Mouse (Mus musculus): ENCODE results near the gene Numb. TPM values are rescaled to one million over a fixed set of nuclear protein-coding genes. Genes with fewer than 3 reads are reported as not detected.
A peak's percentile ranks its signal among the peaks of the same experiment; 100 is the strongest.
"Not testable (repeated sequence)": the region's sequence is repeated elsewhere in the genome, so short reads cannot be mapped to it uniquely, and the experiment has no call there.

Numb gene
- polyA plus RNA-seq, 1 experiment from 2014 or later: 31.9 TPM

GRCm38 (mm10) chr12:83940031-83940430 lies 18.3 kb upstream of the Numb start:
- 52% methylated on average over 4 of the region's 4 CpGs for WGBS
- ATAC-seq (ENCODE audit: low FRiP score, low read depth): no peak
- Histone ChIP-seq H3K4me1 (no peaks in the 10 kb centered on the region), H3K36me3 (no peaks in the 10 kb centered on the region), H3K27ac (replicated peaks) (no peak overlapping the region), H3K4me3 (no peak overlapping the region), H3K9ac (replicated peaks) (no peak overlapping the region), H3K9me3 (no peaks in the 10 kb centered on the region), H3K27me3 (no peaks in the 10 kb centered on the region), H3K4me2 (replicated peaks) (no peak overlapping the region)

DNA sequence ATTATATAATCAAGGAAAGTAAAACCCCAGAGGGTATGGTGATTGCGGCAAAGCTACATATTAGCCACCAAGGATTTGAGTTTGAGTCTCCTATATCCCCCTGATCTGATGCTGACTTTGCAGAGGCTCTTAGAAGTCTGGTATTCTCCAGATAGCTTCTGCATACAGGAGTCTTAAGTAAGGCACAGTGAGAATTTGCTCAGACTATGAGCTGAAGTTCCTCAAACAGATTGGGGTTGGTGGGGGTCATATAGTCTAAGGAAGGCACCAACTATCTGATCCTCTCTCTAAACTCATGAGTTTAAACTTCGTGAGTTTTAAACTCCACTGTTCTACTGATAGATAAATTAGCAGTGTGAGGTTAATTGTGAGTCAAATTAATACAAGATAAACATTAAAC lies 17.6 kb upstream of the Numb start:
- H3K9me3 ChIP-seq: 0 out of 2 replicates have a peak, but pooled peaks cover 2% of the 10 kb centered on the region
- H3K27ac ChIP-seq (replicated peaks): no peak overlapping the region
- no peaks in the 10 kb centered on the region for H3K27me3 ChIP-seq
- ATAC-seq (ENCODE audit: low FRiP score, low read depth): no peak
- no peak overlapping the region for H3K9ac ChIP-seq (replicated peaks)
- WGBS: 75% methylated on average over 2 of the region's 2 CpGs
- no peak overlapping the region for H3K4me2 ChIP-seq (replicated peaks)
- no peaks in the 10 kb centered on the region for H3K4me1 ChIP-seq
- H3K36me3 ChIP-seq: no peaks in the 10 kb centered on the region
- H3K4me3 ChIP-seq: no peak overlapping the region

DNA sequence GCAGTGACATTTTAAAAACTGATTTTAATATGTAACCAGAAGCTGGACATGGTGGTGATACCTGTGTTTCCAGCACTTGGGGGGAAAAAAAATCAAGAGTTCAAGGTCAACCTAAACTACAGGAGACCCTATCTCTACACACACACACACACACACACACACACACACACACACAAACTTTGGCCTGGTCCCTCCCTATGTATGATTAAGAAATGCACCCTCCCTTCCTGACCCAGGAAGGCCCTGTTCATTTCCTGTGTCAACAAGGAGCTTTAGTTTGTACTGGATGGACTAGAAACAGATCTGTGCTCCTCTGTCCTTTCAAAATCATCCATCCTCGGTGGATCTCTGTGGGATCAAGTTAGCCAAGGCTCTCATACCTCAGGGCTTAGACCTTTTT lies 16.9 kb upstream of the Numb start:
- WGBS: 35% methylated on average over 1 of the region's 1 CpGs
- H3K27ac ChIP-seq (replicated peaks); H3K36me3 ChIP-seq; H3K4me1 ChIP-seq; H3K27me3 ChIP-seq; H3K9ac ChIP-seq (replicated peaks); H3K4me2 ChIP-seq (replicated peaks); H3K4me3 ChIP-seq; ATAC-seq (ENCODE audit: low FRiP score, low read depth); H3K9me3 ChIP-seq: not testable (repeated sequence)

DNA sequence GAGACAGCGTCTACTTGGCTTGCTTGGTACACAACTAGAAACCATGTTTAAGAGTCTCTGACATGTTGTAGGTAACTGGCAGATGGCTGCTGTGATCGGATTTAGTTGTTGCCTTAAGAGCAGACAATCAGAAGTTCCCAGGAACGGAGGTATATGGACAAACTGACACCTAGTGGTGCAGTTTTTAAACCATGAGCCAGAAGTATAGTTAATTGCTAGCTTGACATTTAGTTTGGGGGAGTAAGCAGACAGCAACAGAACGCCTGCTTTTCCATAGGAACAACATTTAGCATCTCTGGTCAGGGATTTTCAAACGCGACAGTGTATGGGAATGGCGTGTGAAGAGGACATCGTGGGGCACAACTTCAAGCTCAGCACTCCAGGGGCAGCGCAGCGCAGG lies 15.9 kb upstream of the Numb start:
- Histone ChIP-seq H3K4me1 (no peaks in the 10 kb centered on the region; the same call in 1 of the 2 replicates), H3K4me2 (replicated peaks) (no peak overlapping the region), H3K4me3 (no peak overlapping the region), H3K27ac (replicated peaks) (no peak overlapping the region), H3K9me3 (0 out of 2 replicates have a peak, but pooled peaks cover 3% of the 10 kb centered on the region), H3K27me3 (no peaks in the 10 kb centered on the region), H3K36me3 (no peaks in the 10 kb centered on the region), H3K9ac (replicated peaks) (no peak overlapping the region)
- 70% methylated on average over 10 of the region's 10 CpGs for whole genome bisulfite sequencing
- no peak for ATAC-seq (ENCODE audit: low FRiP score, low read depth)

- H3K27me3 ChIP-seq: no peaks in the 10 kb centered on the region
- no peak overlapping the region for H3K4me3 ChIP-seq
- ATAC-seq (ENCODE audit: low FRiP score, low read depth): no peak
- no peaks in the 10 kb centered on the region for H3K36me3 ChIP-seq
- no peak overlapping the region for H3K4me2 ChIP-seq (replicated peaks)
- no peaks in the 10 kb centered on the region; the same call in 1 of the 2 replicates for H3K4me1 ChIP-seq
- H3K9ac ChIP-seq (replicated peaks): no peak overlapping the region
- 43% methylated on average over 2 of the region's 2 CpGs for WGBS
- H3K9me3 ChIP-seq: 0 out of 2 replicates have a peak, but pooled peaks cover under 1% of the 10 kb centered on the region
- H3K27ac ChIP-seq (replicated peaks): no peak overlapping the region
These were observed 7.6 kb upstream of the Numb start for GRCm38 (mm10) chr12:83929186-83929804.

- no peaks in the 10 kb centered on the region for H3K27me3 ChIP-seq
- no peak overlapping the region for H3K4me3 ChIP-seq
- H3K9ac ChIP-seq (replicated peaks): no peak overlapping the region
- H3K4me2 ChIP-seq (replicated peaks): no peak overlapping the region
- no peak for ATAC-seq (ENCODE audit: low FRiP score, low read depth)
- H3K4me1 ChIP-seq: peaks cover 12% of the 10 kb centered on the region
- H3K9me3 ChIP-seq: no peaks in the 10 kb centered on the region
- H3K27ac ChIP-seq (replicated peaks): no peak overlapping the region
- 85% methylated on average over 4 of the region's 4 CpGs for WGBS
- no peaks in the 10 kb centered on the region for H3K36me3 ChIP-seq
These were observed 6.0 kb upstream of the Numb start for GRCm38 (mm10) chr12:83927747-83928146.

- Histone ChIP-seq H3K27ac (replicated peaks) (no peak overlapping the region), H3K27me3 (no peaks in the 10 kb centered on the region), H3K36me3 (no peaks in the 10 kb centered on the region), H3K9ac (replicated peaks) (no peak overlapping the region), H3K4me1 (peaks cover 15% of the 10 kb centered on the region), H3K4me3 (no peak overlapping the region), H3K4me2 (replicated peaks) (no peak overlapping the region), H3K9me3 (no peaks in the 10 kb centered on the region)
- WGBS: 96% methylated on average over 2 of the region's 2 CpGs
- ATAC-seq (ENCODE audit: low FRiP score, low read depth): no peak
These were observed 4.3 kb upstream of the Numb start for GRCm38 (mm10) chr12:83926061-83926460.

DNA sequence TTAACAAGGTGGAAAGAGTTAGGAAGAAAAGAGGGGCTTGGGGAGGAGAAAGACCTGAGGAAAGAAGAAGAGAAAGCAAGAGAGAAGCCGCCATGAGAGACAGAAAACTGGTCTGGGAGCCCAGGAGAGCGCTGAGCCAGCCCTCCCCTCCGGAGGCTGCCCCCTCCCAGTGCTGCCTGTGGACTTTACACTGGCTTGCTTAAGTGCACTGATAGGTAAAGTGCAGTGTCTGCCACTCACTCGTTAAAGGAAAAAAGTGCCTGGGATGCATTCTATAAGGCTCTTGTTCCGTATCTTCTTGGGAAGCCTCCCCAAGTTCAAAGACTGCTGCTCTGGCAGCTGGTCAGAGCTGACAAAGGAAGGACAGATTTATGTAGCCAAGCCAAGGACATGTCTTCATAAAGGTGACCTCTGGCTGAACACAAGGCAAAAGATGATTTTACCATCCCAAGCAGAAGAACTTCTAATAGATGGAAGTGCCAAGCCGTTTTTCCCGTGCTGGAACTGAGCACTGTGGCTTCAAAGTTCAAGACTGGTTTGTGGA lies 3.5 kb upstream of the Numb start:
- Histone ChIP-seq H3K4me3 (no peak overlapping the region), H3K27ac (replicated peaks) (no peak overlapping the region), H3K9me3 (no peaks in the 10 kb centered on the region), H3K27me3 (no peaks in the 10 kb centered on the region), H3K9ac (replicated peaks) (no peak overlapping the region), H3K4me2 (replicated peaks) (no peak overlapping the region), H3K4me1 (peaks cover 22% of the 10 kb centered on the region), H3K36me3 (no peaks in the 10 kb centered on the region)
- WGBS: 72% methylated on average over 7 of the region's 7 CpGs
- no peak for ATAC-seq (ENCODE audit: low FRiP score, low read depth)

DNA sequence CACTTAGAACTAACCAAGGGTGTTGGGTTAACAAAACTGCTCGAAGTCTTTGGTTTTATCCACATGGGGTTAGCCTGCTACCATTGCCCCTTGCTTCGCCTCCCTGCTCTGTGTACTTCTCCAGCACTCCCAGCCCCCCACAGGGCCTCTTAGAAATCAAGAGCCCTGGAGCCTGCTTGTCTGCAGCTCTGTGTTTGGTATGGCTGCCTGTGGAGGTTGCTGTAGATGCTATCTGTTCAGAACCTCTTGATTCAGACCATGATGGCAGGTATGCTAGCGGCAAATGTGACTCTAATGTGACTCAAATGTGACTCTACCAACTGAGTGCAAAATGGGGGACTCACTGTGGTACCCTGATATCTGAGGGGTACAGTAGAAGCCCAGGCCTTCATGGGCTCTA lies 2.6 kb upstream of the Numb start:
- no peak overlapping the region for H3K9ac ChIP-seq (replicated peaks)
- ATAC-seq (ENCODE audit: low FRiP score, low read depth): no peak
- H3K9me3 ChIP-seq: no peaks in the 10 kb centered on the region
- H3K4me1 ChIP-seq: peaks cover 23% of the 10 kb centered on the region
- H3K27ac ChIP-seq (replicated peaks): no peak overlapping the region
- WGBS: 58% methylated on average over 3 of the region's 3 CpGs
- H3K36me3 ChIP-seq: no peaks in the 10 kb centered on the region
- no peaks in the 10 kb centered on the region for H3K27me3 ChIP-seq
- no peak overlapping the region for H3K4me3 ChIP-seq
- H3K4me2 ChIP-seq (replicated peaks): no peak overlapping the region

DNA sequence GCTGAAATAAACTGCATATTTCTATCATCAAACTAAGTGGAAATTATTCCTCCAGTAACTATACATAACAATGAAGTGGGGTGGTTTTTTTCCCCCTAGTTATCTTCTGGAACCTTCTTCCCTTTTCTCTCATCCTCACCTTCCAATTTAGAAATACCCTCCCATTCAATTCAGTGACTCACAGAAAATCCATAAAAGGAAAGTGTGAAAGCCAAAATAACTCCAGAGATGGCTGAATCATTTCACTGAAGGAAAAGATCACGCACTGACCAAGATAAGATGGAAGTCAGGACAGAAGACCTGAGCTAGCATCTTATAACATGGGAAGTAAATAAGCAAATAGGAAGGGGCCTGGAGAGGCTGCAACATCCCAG lies 1.7 kb upstream of the Numb start:
- ATAC-seq (ENCODE audit: low FRiP score, low read depth): no peak
- no peak overlapping the region for H3K4me3 ChIP-seq
- H3K9me3 ChIP-seq: no peaks in the 10 kb centered on the region
- H3K27me3 ChIP-seq: no peaks in the 10 kb centered on the region
- no peak overlapping the region for H3K9ac ChIP-seq (replicated peaks)
- WGBS: 90% methylated on average over 1 of the region's 1 CpGs
- 0 out of 2 replicates have a peak, but pooled peaks cover 3% of the 10 kb centered on the region for H3K36me3 ChIP-seq
- H3K4me2 ChIP-seq (replicated peaks): no peak overlapping the region; the same call in 1 of the 2 replicates
- H3K4me1 ChIP-seq: peaks cover 23% of the 10 kb centered on the region
- no peak overlapping the region for H3K27ac ChIP-seq (replicated peaks)

GRCm38 (mm10) chr12:83922724-83923485 lies 1.2 kb upstream of the Numb start:
- Histone ChIP-seq H3K9me3 (no peaks in the 10 kb centered on the region), H3K4me1 (peaks cover 23% of the 10 kb centered on the region), H3K9ac (replicated peaks) (peak overlapping the region; percentile 52), H3K4me3 (peak overlapping the region; percentile 52), H3K27ac (replicated peaks) (peak overlapping the region; percentile 54; the same call in 1 of the 2 replicates), H3K36me3 (0 out of 2 replicates have a peak, but pooled peaks cover 3% of the 10 kb centered on the region), H3K27me3 (no peaks in the 10 kb centered on the region), H3K4me2 (replicated peaks) (peak overlapping the region; percentile 60)
- no peak for ATAC-seq (ENCODE audit: low FRiP score, low read depth)
- WGBS: 39% methylated on average over 8 of the region's 8 CpGs

DNA sequence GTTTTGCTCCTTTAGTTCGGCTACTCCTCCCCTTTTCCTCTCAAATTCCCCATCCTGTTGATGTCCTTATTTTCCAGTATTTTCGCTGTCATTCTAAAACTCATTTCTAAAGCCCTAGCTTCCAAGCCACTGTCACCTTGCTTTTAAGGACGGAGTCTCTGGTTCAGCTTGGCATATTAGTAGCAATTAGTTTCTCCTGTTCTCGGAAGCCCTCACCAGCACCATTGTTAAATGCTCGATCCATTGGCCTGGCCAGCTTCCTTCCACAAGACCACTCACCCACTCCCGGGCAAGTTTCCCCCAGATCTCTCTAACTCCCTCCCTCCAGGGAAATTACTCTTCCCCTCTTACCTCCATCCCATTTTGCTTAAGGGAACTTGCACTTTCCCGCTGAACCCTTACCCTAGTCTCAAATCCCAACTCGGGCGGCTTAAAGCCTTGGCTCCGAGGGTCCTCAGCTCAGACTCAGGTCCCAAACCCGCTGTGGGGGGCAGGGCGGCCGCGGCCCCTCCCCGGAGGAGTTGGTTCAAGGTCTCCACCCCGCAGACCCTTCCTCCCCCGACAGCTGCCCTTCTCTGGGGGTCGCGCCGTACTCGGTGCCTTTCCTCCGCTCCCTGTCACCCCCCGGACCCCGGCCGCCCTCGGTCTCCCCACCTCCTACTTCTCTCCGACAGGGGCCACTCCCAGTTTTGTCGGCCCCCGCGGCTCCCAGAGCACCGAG lies 853 bp downstream of the Numb start:
- H3K36me3 ChIP-seq: peaks cover 9% of the 10 kb centered on the region; the same call in 1 of the 2 replicates
- peak overlapping the region; percentile 87 for H3K4me2 ChIP-seq (replicated peaks)
- H3K9ac ChIP-seq (replicated peaks): peak overlapping the region; percentile 89
- peak overlapping the region; percentile 79 for H3K4me3 ChIP-seq
- peaks cover 23% of the 10 kb centered on the region for H3K4me1 ChIP-seq
- peak overlapping the region; percentile 89 for H3K27ac ChIP-seq (replicated peaks)
- no peaks in the 10 kb centered on the region for H3K9me3 ChIP-seq
- no peak for ATAC-seq (ENCODE audit: low FRiP score, low read depth)
- H3K27me3 ChIP-seq: no peaks in the 10 kb centered on the region
- WGBS: under 1% methylated on average over 31 of the region's 31 CpGs
